Mouse (Mus musculus) gastrocnemius, postnatal 14 days (tissue): Measurements from ENCODE around the gene Raly. TPM values are rescaled to one million over a fixed set of nuclear protein-coding genes. Genes with fewer than 3 reads are reported as not detected.
"Not testable (repeated sequence)": the region's sequence is repeated elsewhere in the genome, so short reads cannot be mapped to it uniquely, and the experiment has no call there.

Experiments used
- DNase-seq: peaks from one replicate; pipeline ENCODE4 v3.0.0; 2021; ENCODE audit warnings: mixed read lengths
- intact Hi-C: fragments of 180-260 bp; cut with DNase I; formaldehyde crosslinking; loops from one replicate; pipeline ENCODE4 v1.15.1; 2025; ENCODE audit warnings: low total_unique reads
- total RNA-seq, 2 experiments: library from RNA; stranded (reverse); gene quantifications; 2 replicates each; pipeline ENCODE4 v1.2.3; 2021

Raly gene
- total RNA-seq, 2 experiments from 2014 or later: 90.1 to 97.0 TPM

DNA sequence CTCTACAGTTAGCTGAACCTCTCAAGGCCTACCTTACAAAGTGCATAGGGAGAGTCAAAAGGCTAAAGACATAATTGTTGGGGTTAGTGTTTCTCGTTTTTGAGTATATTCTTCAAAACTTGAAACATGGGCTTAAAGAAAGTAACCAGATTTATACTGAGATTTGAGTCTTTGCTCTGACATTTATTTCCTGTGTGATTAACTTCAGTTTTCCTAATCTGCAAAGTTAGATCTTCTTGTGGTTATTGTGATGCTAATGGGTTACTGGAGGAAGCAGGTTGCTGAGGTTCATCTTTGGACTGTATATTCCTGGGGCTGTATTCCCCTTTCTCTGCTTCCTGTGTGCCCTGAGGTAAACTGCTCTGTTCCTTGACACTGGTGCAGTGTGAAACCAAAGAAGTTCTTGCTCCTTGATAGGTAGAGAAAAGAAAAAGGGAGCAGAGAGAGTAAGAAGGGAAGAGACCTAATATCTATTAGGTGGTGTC lies 35.2 kb downstream of the Raly start:
- DNase-seq: no peak
- intact Hi-C loops: no loop called here

DNA sequence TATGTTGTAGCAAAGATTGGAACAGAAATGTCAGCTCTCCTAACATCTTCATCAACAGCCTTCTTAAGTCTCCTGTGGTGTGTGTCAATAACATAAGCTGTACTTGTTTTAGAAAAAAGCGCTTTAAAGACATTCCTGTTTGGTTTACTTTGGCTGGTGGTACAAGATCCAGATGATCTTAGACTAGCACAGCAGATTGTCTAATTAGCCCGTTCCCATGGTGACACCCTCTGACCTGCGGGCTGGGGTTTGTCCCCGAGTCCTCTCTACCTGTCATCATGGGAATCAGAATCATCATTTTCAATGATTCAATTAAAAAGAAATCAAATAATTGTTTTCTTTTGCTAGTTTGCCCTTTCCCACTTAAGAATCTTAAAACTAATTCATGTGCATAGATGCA lies 36.6 kb downstream of the Raly start:
- DNase-seq: no peak
- intact Hi-C loops: no loop called here

DNA sequence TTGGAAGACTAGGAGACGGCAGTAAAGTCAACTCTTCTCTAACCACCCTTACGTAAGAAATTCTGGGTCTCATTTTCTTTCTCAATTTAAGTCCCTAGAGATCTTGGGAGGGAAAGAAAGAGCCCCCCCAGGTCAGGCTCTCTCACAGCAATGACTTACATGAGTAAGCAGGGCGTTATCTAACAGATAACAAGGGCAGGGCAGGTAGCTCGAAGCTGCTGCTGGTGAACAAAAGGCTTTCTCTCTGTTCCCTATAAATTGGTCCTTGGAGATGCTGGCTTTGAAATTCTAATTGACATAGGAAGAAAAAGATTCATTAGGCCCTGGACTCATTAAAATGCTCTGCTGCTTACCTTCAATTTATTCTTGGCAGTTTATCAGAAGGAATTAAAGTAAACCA lies 41.6 kb downstream of the Raly start:
- DNase-seq: no peak
- intact Hi-C loops: no loop called here

DNA sequence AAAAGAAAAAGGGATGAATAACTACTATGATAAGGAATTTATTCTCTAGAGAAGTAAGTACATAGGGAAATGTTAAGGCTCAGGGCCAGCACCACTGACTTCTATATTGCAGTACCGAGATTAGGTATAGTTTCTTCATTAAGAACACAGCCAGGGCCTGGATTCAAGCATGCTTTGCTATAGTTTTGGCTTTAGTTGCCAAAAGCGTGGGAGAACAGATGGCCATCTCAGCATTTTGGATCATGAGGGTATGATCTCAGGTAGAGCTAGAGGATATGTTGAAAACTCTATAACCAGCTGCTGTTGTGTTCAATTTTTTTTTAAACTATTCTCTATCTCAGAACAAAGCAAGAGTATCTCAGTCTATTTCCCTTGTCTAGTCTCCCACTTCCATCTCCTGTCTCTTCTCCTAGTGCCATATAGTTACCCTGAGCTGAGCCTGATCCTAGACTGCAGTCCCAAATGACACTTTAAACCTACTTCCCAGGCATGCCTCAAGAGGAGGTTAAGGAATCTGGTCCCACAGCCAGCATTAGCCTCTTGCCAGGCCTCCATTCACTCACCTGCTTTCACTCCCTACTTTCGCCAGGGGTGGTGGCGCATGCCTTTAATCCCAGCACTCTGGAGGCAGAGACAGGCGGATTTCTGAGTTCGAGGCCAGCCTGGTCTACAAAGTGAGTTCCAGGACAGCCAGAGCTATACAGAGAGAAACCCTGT lies 43.4 kb downstream of the Raly start:
- intact Hi-C loops: no loop called here
- DNase-seq: no peak

DNA sequence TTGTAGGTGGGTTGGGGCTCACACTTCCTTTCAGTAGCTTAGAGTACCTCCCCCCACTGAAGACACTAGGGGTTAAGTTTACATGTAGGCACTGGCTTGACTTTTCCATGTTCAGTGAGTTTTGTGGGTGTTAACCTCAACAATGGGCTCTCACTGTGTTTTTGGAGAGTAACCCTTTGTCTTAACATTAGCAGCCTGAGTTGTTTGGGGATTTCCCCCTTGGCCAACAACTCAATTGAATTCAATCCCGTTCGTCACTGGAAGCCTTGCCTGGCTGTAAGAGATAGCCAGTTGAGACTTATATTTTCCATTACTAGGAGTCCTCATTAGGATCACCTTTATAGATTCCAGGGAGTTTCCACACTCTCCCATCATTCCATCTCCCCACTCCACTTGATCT lies 45.6 kb downstream of the Raly start:
- no peak for DNase-seq
- intact Hi-C loops: no loop called here

DNA sequence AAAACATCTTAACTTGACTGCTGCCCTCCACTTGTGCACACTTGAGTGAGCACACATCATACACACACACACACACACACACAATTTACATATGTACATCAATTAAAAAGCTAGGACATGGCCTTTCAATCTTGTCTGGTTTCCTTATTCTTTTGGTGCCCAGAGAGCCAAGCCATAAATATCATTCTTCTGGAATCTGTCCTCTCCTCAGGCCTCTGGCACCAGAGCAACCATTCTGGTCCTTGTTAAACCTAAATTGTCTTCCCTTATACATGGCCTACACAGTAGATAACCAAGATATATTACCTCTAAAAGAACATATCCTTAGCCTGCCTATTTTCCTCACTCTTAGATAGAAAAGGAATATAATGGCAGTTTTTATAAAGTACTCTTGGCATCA lies 57.2 kb downstream of the Raly start:
- intact Hi-C loops: no loop called here
- DNase-seq: no peak

DNA sequence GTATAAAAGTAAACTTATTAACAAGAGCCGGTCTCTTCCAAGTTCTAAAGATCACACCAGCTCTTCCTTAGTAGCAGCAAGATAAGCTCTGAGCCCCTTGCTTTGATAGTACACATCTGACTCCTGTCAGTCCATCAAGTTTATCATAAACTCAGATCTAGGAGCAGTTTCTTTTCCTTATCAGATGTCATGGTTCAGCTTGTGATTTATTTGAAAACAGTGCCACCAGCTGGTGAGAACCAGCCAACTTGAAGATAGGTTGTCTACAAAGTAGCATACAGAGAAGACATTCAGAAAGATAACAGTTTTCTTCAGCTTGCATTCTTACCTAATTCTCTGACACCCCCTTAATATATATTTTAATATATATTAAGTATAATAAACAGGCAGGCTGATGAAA lies 64.5 kb downstream of the Raly start:
- peak; percentile 44 for DNase-seq
- intact Hi-C loops: loop anchor here (5.0 to 10.0 kb wide), 2 partner anchors 91 to 153 kb away; no protein-coding TSS in a partner anchor

DNA sequence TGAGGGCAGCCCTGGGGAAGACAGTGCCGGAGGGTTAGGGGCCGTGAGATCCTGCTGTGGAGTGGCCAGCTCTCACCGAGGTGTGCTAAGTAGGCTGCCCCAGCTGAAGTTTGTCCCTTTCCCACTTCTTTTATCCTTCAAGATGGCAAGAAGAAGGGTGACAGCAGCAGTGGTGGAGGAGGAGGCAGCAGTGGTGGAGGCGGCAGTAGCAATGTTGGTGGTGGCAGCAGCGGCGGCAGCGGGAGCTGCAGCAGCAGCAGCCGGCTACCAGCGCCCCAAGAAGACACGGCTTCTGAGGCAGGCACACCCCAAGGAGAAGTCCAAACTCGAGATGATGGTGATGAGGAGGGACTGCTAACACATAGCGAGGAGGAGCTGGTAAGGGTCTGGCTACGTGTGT lies 72.8 kb downstream of the Raly start:
- intact Hi-C loops: no loop called here
- no peak for DNase-seq

DNA sequence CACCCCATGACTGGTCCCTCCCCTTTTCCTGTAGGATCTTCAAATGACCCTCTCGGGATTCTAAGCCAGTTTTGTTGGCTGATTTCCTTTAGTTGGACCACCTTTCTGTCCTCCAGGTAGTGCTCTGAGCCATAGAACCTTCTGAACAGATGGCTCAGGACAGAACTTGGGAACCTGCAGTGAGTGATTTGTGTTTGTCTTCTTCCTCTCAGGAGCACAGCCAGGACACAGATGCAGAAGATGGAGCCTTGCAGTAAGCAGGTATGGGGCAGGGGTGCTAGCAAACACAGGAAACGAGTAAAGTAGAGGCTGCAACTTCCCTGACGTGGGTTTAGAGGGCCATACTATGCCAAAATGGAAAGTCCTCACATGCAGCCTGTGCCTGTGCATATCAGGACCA lies 74.8 kb downstream of the Raly start:
- DNase-seq: no peak
- intact Hi-C loops: no loop called here

DNA sequence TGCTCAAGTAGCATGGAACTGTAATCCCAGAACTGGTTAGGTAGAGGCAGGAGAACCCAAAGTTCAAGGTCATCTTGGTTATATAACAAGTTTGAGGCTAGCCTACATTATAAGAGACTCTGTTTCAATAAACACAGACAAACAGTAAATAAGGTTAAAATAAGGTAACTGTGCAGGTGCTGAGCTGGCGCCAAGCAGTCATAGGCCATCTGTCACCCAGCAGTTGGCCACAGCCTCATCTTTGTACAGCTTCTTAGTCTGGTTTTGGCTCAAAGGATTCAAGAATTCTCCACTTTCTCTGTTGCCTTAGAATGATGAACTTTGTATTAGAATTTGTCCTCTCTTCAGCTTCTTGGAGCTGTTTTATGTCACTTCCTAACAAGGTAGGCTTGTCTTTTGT lies 77.2 kb downstream of the Raly start:
- intact Hi-C loops: no loop called here
- DNase-seq: no peak

DNA sequence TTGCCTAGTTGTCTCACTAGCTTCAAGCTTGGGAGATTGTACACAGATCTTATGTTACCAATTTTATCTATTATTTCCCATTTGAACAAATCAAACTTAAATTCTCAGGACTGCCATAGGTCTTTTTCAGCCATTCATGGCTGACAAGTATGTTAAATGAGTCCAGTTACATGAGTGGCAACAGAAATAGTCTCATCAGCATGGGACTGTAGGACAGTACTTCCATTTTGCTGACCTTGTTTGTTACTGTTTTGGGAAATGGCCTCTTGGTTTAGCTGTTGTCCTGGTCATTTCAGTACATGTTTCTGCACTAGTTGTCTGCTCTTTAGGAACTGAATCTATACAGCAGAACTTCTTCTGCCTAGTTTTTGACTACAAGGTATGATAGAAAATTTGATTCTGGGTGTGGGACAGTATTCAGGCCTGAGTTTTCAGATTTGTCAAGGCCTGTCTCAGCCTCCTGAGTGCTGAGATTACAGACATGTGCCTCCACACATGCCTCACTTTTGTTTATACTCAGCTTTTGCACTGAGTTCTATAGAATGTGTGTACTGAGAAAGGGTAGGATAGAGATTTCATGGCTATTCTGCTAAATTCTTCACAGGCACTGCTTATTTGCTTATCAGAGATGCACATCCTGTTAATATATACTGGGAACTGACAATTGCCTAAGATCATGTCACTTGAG lies 79.2 kb downstream of the Raly start:
- intact Hi-C loops: no loop called here

DNA sequence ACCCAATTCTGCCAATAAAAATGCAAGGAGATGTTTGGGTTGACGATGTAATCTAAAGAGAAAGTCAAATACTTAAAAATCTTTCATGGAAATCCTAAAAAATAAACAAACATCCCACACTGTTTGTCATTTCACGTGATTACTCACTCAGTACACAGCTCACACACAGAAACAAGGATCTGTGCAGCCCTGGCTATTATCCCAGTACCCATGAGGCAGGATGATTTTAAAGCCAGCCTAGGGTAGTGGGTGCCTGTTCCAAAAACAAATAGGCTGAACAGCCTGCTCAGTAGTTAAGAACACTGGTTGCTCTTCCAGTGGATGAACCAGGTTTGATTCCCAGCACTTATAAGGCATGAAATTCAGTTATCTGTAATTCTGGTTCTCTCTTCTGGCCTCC lies 85.7 kb downstream of the Raly start:
- DNase-seq: no peak
- intact Hi-C loops: no loop called here

More for the DNA sequence above, 79.2 kb downstream of the Raly start:
- DNase-seq: no peak

DNA sequence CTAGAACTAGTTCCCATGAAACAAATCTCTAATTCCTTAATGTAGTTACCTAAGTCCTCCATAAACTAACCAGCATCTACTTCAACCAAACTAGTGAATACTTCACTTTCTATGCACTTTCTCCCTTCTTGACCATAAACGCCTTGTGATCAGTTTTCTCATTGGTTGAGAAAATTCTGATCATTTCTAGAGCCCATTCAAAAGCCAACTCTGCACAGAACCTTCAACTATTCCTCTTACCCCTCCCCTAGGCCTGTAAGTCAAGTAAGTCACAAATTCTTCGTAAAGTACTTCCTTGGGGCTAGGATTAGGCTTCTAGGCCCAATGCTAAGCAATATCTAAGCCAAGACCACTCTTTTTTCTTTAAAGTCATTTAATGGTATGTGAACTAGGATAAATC lies 100.7 kb downstream of the Raly start:
- no peak for DNase-seq
- intact Hi-C loops: no loop called here

DNA sequence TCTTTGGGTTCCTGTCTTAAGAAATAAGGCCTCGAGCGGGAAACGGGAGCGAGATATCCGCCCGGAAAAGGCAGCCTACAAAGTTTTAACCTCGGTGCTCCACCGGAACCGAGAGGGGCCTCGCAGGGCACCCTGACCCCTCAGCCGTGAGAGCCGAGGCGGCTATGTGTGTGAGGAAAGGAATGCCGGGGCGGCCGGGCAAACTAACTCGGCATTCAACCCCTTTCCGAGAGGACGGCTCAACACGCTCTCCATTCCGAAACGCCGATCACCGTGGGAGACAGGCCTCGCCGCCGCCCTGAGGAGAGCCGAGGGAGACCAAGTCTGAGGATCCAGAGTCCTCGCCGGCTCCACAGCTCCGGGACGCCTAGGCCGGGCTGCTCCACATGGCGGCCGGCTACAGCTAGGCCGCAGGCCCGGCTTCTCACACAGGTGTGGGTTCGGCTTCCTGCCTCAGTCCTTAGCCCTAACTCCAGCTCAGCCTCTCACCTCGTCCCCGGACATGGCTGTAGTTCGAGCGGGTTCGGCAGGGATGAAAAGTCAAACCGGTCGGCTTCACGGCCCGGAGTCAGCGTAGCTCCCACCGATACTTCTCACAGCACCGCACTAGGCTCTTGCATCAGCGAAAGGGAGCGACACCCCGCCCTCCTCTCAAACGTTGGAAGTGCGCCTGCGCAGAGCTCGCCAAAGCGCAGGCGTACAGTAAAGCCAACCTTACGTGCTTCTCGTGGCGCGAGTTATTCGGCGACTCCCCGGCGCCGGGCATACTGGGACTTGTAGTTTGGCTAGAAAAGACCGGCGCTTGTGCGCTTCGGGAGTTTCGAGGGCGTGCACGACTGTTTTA lies 101.5 kb downstream of the Raly start, which contains the start of gene Eif2s2:
Eif2s2 (minus strand) TSS at position 735 of the 844 bp plus-strand sequence.
- intact Hi-C loops: no loop called here

DNA sequence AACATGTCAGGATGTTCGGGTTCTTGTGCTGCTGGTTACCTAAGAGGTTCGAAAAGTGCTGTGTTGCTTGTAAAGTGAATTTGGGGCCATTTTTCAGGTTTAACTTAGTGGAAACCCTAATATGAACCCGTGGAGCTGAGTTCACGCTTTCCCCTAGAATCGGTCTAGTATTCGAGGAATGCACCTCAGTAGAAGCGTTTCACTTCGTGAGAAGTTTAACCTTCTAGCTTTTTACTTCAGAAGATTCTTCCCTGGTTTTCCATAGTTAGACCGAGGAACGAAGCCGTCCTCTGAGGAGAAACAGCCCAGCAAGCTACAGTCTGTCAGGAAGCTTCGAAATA lies 102.1 kb downstream of the Raly start:
- intact Hi-C loops: no loop called here
- DNase-seq: no peak

More for the DNA sequence above, 101.5 kb downstream of the Raly start, which contains the start of gene Eif2s2:
- DNase-seq: peak; percentile 96

DNA sequence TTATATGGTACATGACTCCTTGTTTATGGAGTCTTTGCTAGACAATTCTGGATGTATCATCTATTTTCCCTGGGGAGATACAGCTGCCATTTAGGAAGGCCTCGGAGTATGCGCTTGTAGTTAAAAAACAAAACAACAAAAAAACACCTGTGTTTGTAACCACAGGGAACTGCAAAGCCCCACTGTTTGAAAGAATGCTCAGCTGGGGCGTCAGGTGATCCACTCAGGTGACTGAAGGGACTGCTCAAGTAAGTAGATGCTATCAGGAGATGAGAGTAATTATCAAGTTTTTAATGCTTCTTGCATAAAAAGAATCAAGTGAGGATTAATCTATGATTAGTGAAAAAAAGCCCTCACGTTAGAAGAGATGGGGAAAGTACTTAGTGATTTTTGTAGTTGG lies 102.7 kb downstream of the Raly start:
- DNase-seq: no peak
- intact Hi-C loops: no loop called here

DNA sequence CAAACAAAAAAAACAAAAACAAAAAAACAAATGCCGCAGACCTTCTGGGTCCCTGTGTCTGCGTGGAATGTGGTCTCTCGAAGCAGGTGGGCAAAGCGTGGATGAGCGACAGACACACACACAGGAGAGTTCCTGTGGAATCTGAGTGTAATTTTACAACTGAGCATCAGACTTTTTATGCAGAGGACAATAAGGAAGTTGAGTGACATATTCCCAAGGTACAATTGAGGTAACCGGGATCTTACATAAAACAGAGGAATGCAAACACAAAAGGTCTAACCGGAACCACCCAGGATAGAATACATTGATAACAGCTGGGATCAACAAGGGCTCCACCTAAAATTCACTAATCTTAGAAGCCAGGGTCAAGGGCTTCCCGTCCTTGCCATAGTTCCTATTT lies 108.1 kb downstream of the Raly start:
- intact Hi-C loops, DNase-seq: not testable (repeated sequence)

DNA sequence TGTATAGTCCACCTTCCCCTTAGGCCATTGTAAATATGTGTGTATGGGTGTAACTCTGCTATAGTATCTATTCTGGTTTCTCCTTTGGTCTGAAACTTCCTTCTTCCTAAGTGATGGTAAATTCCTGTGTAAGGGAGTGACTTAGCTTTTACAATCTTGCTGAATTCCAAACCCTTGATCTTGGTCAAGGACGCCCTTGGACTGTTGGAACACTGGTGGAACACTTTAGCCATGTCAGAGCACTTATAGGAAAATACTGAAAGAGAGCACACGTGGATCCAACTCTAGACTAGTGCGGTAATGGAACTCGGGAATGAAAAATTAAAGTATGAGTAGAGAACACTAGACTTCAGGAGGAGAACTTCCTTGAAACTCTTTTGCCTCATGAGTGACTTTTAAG lies 108.5 kb downstream of the Raly start:
- intact Hi-C loops, DNase-seq: not testable (repeated sequence)

DNA sequence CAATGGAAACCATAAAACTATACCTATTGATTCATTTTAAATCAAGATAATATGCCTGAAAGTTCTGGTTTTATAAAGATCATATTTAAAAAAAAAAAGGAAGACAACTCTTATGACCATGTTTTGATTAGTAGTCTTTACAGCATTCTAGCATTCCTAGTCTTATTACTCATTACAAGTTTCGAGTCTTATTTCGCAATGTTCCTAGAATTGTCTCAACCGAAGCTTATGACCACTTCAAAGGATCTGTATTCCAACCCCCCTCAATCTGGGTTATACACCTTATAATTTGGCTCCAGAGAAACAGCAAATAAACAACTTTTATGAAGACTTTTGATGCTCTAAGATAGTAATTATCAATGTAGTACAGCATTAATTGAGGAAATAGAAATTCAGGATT lies 111.2 kb downstream of the Raly start:
- DNase-seq: no peak
- intact Hi-C loops: no loop called here

DNA sequence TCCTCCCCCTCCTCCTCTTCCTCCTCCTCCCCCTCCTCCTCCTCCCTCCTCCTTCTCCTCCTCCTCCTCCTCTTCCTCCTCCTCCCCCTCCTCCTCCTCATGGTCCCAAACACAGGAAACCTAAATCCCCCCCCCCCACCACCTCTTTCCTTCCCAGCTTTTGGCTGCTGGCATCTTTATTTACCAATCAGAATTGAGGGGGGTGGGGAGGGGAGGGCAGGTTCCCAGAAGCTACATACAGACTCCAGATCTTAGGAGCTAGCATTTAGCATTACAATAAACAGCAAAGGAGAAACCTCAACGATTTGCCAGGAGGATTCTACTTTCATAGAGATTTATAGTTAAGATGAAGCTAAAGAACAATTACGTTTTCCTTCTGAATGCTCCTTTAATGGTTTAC lies 114.9 kb downstream of the Raly start:
- intact Hi-C loops: no loop called here
- DNase-seq: no peak
